Mouse (Mus musculus) yolk sac, embryonic 10.5 days (tissue): ENCODE data around the gene Fam184a.
"Not testable (repeated sequence)": the region's sequence is repeated elsewhere in the genome, so short reads cannot be mapped to it uniquely, and the experiment has no call there.

Experiments used
- DNase-seq: peaks from one replicate; pipeline ENCODE4 v3.0.0-alpha.2; 2017; ENCODE audit warnings: low spot score

Fam184a gene

GRCm38 (mm10) chr10:53688952-53689584 lies 61.9 kb downstream of the Fam184a start:
- no peak for DNase-seq

GRCm38 (mm10) chr10:53688533-53688932 lies 62.4 kb downstream of the Fam184a start:
- DNase-seq: no peak

GRCm38 (mm10) chr10:53687888-53688287 lies 63.0 kb downstream of the Fam184a start:
- no peak for DNase-seq

DNA sequence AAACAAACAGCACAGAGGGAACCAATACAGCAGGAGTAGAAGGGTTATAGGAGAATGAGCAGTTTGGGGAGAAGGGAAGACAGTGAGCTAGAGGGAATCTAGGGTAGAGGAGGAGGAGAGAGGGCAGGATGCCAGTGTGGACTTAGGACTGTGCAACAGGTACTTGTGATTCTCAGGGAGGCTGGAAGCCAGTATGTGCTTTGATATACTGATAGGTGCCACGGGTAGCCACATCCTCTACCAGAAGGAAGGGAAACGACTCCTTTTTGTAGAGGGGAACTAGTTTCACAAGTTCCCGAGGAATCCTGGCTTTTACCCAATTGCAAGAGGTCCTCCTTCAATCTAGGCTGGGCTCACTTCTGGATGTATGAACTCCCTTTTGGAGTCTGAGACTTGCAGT lies 65.1 kb downstream of the Fam184a start:
- DNase-seq: no peak

- no peak for DNase-seq
Measured at GRCm38 (mm10) chr10:53683226-53683625, 67.7 kb downstream of the Fam184a start.

GRCm38 (mm10) chr10:53679690-53680557 lies 71.0 kb downstream of the Fam184a start:
- no peak for DNase-seq

DNA sequence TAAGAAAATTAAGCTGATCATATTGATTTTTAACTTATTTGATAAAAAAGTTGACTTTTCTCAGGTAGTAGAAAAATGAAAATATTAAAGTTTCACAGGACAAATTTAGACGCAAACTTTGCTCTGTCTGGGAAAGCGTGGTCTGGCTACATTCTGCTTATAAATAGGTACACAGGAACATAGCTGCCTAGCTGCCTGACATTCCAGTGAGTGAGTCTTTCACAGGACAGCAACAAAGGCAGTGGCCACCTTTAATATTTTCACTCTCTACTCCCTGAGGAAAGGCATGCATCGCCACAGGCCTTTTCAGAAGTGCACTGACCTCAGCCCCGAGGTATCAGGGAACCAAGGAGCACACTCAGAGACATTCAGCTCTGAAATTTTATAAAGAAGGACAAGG lies 89.1 kb downstream of the Fam184a start:
- DNase-seq: no peak

GRCm38 (mm10) chr10:53654239-53654638 lies 96.7 kb downstream of the Fam184a start:
- DNase-seq: not testable (repeated sequence)

GRCm38 (mm10) chr10:53650683-53651082 lies 100.2 kb downstream of the Fam184a start:
- no peak for DNase-seq

GRCm38 (mm10) chr10:53641507-53641906 lies 109.4 kb downstream of the Fam184a start:
- no peak for DNase-seq

- no peak for DNase-seq
Measured at GRCm38 (mm10) chr10:53635246-53635971, 115.5 kb downstream of the Fam184a start.

DNA sequence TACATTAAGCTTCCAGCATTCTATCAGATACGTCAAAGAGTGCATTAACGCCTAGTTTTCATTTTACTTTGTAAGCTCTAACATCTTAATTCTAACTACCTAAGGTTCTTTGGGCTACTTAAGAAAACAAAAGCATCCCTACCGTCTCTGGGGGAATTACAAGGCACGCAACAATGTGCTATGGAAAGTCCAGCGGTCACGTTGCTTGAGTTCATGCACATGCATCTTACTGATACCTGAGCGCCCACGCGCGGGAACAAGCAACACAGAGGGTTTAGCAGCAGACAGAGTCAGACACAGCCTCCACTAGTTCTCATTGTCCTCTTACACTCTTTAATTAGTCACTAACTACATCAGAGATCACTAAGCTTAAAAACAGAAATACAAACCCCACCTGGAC lies 116.8 kb downstream of the Fam184a start:
- no peak for DNase-seq

DNA sequence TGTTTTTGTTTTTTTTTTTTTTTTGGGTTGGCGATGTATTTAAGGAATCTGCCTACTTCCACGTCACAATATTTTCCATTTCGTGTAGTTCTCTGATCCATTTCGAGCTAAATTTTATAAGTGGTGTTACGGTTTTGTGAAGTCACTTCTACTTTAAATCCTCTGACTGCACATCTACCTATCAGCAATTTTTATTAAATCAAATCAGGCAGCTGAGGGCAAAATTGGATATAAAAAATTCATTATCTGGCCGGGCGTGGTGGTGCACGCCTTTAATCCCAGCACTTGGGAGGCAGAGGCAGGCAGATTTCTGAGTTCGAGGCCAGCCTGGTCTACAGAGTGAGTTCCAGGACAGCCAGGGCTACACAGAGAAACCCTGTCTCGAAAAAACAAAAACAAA lies 120.6 kb downstream of the Fam184a start, which contains the start of gene Mcm9:
Mcm9 (minus strand) TSS at position 101 of the 400 bp plus-strand sequence.
- DNase-seq: not testable (repeated sequence)

GRCm38 (mm10) chr10:53629918-53630250 lies 121.0 kb downstream of the Fam184a start:
- peak; percentile 100 for DNase-seq

DNA sequence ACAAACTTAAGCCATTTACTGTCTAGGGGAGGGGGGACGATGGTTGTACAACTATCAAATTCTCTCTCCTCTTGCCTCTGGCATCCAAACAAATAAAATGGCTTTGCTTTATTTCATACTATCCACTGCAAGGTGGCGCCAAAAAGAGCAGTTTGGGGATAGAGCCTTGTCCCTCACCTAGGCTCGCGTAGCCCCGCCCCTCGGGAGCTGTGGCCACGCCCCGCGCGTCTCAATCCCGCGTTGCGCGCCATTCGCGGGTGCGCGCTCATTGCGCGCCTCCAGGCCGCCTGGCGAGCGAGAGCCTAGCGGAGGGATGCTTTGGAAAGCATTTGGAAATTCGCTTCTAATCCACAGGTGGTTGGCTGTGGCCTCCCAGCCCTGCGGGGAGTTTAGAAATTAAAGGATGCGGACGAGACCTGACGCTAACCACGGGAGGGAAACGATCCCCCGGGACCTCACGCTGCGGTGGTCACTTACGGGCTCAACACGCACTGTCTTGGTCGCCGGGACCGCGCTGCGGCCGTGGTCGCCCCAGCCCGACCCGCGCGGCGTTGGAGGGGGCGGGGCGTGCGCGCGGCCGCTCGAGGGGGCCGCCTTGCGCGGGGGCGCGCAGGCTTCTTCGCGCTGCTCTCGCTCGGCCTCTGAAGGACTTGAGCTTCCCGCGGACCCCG lies 121.5 kb downstream of the Fam184a start:
- DNase-seq: peak; percentile 84

GRCm38 (mm10) chr10:53615850-53616616 lies 134.9 kb downstream of the Fam184a start:
- DNase-seq: no peak

GRCm38 (mm10) chr10:53613955-53614354 lies 137.0 kb downstream of the Fam184a start:
- no peak for DNase-seq

DNA sequence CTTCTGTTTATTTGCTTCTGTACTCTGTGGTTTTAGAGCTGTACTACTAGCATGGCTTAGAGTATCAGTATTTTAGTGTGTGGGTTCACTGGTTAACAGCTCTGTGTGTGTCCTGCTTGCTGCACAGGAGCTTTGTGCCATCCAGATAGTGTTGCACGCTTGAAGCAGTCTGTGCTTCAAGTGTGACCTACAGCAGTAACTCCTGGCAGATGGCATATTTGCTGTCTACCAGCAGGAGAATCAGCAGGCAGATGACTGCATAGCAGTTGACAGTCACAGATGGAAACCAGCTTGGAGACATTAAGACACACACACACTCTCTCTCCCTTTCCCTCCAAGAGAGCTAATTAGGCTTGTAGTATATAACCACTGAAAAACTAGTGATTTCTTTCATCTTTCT lies 138.8 kb downstream of the Fam184a start:
- no peak for DNase-seq

DNA sequence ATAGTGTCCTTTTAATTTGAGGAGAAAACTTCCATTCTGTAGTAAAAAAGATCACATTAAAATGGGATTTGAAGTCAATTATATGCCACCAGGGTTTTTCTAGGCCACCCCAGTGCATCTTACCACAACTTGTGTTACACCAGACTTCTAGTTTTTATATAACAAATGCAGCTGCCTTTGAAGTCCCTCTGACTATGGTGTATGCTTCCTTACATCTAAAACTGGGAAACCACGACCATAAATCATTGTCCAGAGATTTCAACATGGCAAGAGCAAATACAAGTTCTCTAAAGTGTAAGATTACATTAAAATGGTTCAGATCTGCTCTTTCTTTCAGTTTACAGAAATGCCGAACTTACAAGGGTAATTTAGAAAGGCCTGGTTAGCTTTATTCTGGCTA lies 142.6 kb downstream of the Fam184a start:
- no peak for DNase-seq

GRCm38 (mm10) chr10:53605328-53605727 lies 145.6 kb downstream of the Fam184a start:
- no peak for DNase-seq

GRCm38 (mm10) chr10:53598821-53599220 lies 152.1 kb downstream of the Fam184a start:
- DNase-seq: peak; percentile 29
